Mouse (Mus musculus): ENCODE results near the gene Golga4. TPM values are rescaled to one million over a fixed set of nuclear protein-coding genes. Genes with fewer than 3 reads are reported as not detected.

Gene Golga4
- polyA plus RNA-seq, 1 experiment, result 19.4 TPM

DNA sequence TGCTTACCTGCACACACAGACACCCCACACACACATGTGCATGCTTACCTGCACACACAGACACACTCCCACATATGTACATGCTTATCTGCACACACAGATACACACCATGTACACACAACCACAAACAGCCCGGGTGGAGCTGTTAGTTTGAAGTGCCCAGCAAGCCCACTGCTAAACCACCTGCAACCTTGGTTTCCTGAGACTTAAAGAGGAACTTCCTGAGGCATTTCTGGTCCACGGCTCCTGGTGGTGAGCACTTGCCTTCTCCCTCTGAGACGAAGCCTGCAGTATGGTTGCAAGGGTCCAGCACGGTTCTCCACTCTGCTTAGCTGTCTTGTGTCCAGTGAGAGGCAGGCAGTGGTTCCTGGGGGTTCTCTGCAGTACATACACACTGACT, 114.7 kb downstream of the Golga4 start:
- TF ChIP-seq CTCF (IDR thresholded peaks at IDR 0.05; ENCODE audit: borderline replicate concordance, control insufficient read depth, extremely low read depth, insufficient read depth, low read length, poor library complexity) (no peak), POLR2A (IDR thresholded peaks at IDR 0.05; ENCODE audit: control insufficient read depth, extremely low read depth, insufficient read depth, low read length, poor library complexity) (no peak)
- H3K4me3 ChIP-seq (ENCODE audit: control insufficient read depth, insufficient read depth, low read length), result no peak overlapping the region
- H3K27ac ChIP-seq (ENCODE audit: control insufficient read depth, insufficient read depth, low read length), result no peak overlapping the region
- DNase-seq, result no peak
- no peaks in the 10 kb centered on the region for H3K36me3 ChIP-seq (ENCODE audit: control insufficient read depth, insufficient read depth, low read length)
- WGBS, result 15% methylated on average over 4 of the region's 4 CpGs
- H3K27me3 ChIP-seq (ENCODE audit: control insufficient read depth, insufficient read depth, low read length), result no peaks in the 10 kb centered on the region
- H3K4me1 ChIP-seq (replicated peaks; ENCODE audit: control insufficient read depth, insufficient read depth, low read length), result peaks cover 15% of the 10 kb centered on the region

- TF ChIP-seq CTCF (IDR thresholded peaks at IDR 0.05; ENCODE audit: borderline replicate concordance, control insufficient read depth, extremely low read depth, insufficient read depth, low read length, poor library complexity) (no peak), POLR2A (IDR thresholded peaks at IDR 0.05; ENCODE audit: control insufficient read depth, extremely low read depth, insufficient read depth, low read length, poor library complexity) (no peak)
- WGBS, result 67% methylated on average over 6 of the region's 6 CpGs
- Histone ChIP-seq H3K36me3 (ENCODE audit: control insufficient read depth, insufficient read depth, low read length) (no peaks in the 10 kb centered on the region), H3K27me3 (ENCODE audit: control insufficient read depth, insufficient read depth, low read length) (no peaks in the 10 kb centered on the region), H3K4me1 (replicated peaks; ENCODE audit: control insufficient read depth, insufficient read depth, low read length) (peaks cover 12% of the 10 kb centered on the region), H3K27ac (ENCODE audit: control insufficient read depth, insufficient read depth, low read length) (no peak overlapping the region), H3K4me3 (ENCODE audit: control insufficient read depth, insufficient read depth, low read length) (no peak overlapping the region)
- no peak for DNase-seq
These were observed 115.6 kb downstream of the Golga4 start for GRCm38 (mm10) chr9:118621691-118622090.

DNA sequence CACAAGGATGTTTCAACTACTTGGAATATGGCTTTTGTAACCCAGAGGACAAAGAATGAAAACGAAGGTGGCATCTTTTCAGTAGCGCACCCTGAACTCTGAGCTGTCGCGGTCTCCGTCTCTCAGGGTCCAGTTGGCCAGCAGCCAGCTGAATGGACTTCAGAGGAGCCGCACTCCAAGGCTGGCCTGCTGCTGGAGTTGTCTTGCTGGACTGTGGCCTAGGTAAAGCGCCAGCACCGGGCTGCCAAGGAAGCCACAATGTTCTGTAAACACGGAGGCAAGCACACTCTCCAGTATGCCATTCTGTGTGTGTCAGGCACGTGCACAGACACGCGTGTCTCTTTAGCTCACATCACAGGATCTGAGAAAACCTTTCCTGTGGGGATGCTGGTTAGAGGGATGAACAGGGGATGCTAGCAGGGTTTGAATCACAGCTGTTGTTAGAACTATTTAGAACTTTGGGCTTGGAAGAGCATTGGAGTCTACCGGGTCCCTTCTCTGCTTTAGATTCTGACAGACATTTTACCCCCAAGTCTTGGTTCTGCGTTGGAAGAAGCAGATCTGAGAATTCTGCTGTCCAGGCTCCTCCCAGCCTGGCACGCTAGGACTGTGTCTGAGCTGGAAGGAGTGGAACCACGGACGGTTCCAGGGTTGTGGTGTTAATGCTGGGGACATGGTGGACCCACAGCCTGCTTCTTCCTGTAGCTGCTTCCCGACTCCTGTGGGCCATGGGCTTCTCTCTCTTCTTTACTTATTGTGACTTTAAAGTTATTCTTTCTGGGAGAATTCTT, 116.5 kb downstream of the Golga4 start:
- no peak for TF ChIP-seq POLR2A (IDR thresholded peaks at IDR 0.05; ENCODE audit: control insufficient read depth, extremely low read depth, insufficient read depth, low read length, poor library complexity)
- no peak for TF ChIP-seq CTCF (IDR thresholded peaks at IDR 0.05; ENCODE audit: borderline replicate concordance, control insufficient read depth, extremely low read depth, insufficient read depth, low read length, poor library complexity)
- WGBS, result 90% methylated on average over 18 of the region's 18 CpGs
- Histone ChIP-seq H3K4me1 (replicated peaks; ENCODE audit: control insufficient read depth, insufficient read depth, low read length) (peaks cover 11% of the 10 kb centered on the region), H3K4me3 (ENCODE audit: control insufficient read depth, insufficient read depth, low read length) (no peak overlapping the region), H3K27ac (ENCODE audit: control insufficient read depth, insufficient read depth, low read length) (no peak overlapping the region), H3K27me3 (ENCODE audit: control insufficient read depth, insufficient read depth, low read length) (no peaks in the 10 kb centered on the region), H3K36me3 (ENCODE audit: control insufficient read depth, insufficient read depth, low read length) (no peaks in the 10 kb centered on the region)
- DNase-seq, result no peak

DNA sequence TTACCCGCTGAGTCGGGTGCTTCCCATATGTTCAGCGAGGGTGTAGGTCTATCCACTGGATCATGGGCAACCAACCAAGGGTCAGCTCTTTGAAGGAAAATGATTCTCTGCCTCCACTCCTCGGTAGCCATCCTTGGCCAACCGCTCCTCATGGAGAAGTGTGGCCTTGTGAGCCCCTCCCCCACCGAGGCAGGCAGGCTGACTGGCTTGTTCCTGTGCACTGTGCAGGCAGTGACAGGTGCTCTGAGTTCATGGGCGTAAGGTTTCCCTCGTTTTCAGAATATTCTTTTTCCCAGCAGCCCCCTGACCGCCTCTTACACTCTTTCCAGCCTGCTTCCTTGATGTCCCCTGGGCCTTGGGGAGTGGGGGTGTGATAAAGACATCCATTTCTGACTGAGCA, 117.4 kb downstream of the Golga4 start:
- no peak for DNase-seq
- 72% methylated on average over 9 of the region's 9 CpGs for WGBS
- H3K36me3 ChIP-seq (ENCODE audit: control insufficient read depth, insufficient read depth, low read length), result no peaks in the 10 kb centered on the region
- no peak overlapping the region for H3K4me3 ChIP-seq (ENCODE audit: control insufficient read depth, insufficient read depth, low read length)
- H3K27ac ChIP-seq (ENCODE audit: control insufficient read depth, insufficient read depth, low read length), result no peak overlapping the region
- no peaks in the 10 kb centered on the region for H3K27me3 ChIP-seq (ENCODE audit: control insufficient read depth, insufficient read depth, low read length)
- TF ChIP-seq POLR2A (IDR thresholded peaks at IDR 0.05; ENCODE audit: control insufficient read depth, extremely low read depth, insufficient read depth, low read length, poor library complexity), result no peak
- no peak for TF ChIP-seq CTCF (IDR thresholded peaks at IDR 0.05; ENCODE audit: borderline replicate concordance, control insufficient read depth, extremely low read depth, insufficient read depth, low read length, poor library complexity)
- H3K4me1 ChIP-seq (replicated peaks; ENCODE audit: control insufficient read depth, insufficient read depth, low read length), result peaks cover 11% of the 10 kb centered on the region

GRCm38 (mm10) chr9:118624146-118624545, 118.1 kb downstream of the Golga4 start:
- no peaks in the 10 kb centered on the region for H3K27me3 ChIP-seq (ENCODE audit: control insufficient read depth, insufficient read depth, low read length)
- H3K36me3 ChIP-seq (ENCODE audit: control insufficient read depth, insufficient read depth, low read length), result no peaks in the 10 kb centered on the region
- 88% methylated on average over 7 of the region's 7 CpGs for WGBS
- no peak for DNase-seq
- no peak overlapping the region for H3K27ac ChIP-seq (ENCODE audit: control insufficient read depth, insufficient read depth, low read length)
- no peak overlapping the region for H3K4me3 ChIP-seq (ENCODE audit: control insufficient read depth, insufficient read depth, low read length)
- H3K4me1 ChIP-seq (replicated peaks; ENCODE audit: control insufficient read depth, insufficient read depth, low read length), result peaks cover 11% of the 10 kb centered on the region
- TF ChIP-seq POLR2A (IDR thresholded peaks at IDR 0.05; ENCODE audit: control insufficient read depth, extremely low read depth, insufficient read depth, low read length, poor library complexity) (no peak), CTCF (IDR thresholded peaks at IDR 0.05; ENCODE audit: borderline replicate concordance, control insufficient read depth, extremely low read depth, insufficient read depth, low read length, poor library complexity) (no peak)

DNA sequence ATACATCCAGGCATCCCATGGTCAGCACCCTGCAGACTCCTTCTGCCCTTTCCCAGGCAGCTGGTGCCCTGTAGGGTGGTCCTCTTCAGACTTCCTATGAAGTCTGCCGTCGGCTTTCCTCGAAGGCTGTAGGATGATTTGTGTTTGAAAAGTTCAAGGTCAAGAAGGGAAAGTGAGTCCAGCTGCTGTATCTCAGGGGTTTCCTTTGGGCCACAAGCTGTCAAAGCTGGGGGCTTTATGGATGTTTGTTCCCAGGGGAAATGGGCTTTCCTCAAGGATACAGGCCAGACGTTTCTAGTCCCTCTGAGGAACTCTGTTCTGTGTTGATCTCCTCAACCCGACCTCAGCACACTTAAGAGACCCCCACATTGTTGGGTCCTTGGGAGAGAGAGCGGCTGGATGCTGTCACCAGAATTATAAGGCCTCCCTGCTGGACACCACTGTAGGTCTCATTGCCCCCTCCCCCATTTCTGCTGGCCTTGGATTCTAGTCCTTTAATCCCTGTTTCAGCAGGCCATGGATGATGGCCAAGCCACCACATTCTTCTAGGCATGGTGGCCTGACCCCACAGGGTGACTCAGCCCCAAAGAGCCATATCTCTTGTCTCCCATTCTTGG, 123.8 kb downstream of the Golga4 start:
- no peaks in the 10 kb centered on the region for H3K36me3 ChIP-seq (ENCODE audit: control insufficient read depth, insufficient read depth, low read length)
- H3K4me1 ChIP-seq (replicated peaks; ENCODE audit: control insufficient read depth, insufficient read depth, low read length), result peaks cover 12% of the 10 kb centered on the region
- DNase-seq, result no peak
- H3K27ac ChIP-seq (ENCODE audit: control insufficient read depth, insufficient read depth, low read length), result no peak overlapping the region
- H3K4me3 ChIP-seq (ENCODE audit: control insufficient read depth, insufficient read depth, low read length), result no peak overlapping the region
- no peak for TF ChIP-seq POLR2A (IDR thresholded peaks at IDR 0.05; ENCODE audit: control insufficient read depth, extremely low read depth, insufficient read depth, low read length, poor library complexity)
- no peak for TF ChIP-seq CTCF (IDR thresholded peaks at IDR 0.05; ENCODE audit: borderline replicate concordance, control insufficient read depth, extremely low read depth, insufficient read depth, low read length, poor library complexity)
- WGBS, result 91% methylated on average over 6 of the region's 6 CpGs
- H3K27me3 ChIP-seq (ENCODE audit: control insufficient read depth, insufficient read depth, low read length), result no peaks in the 10 kb centered on the region

Other genes with a start within 250 kb of the Golga4 start
- gene Eomes, start 28.1 kb upstream of the Golga4 start, polyA plus RNA-seq (2012; rRNA removed), result 0.78 and 1.4 TPM in 2 replicates
- 7.2 and 9.0 TPM in 2 replicates for gene Itga9, start 100.4 kb downstream of the Golga4 start, polyA plus RNA-seq (2012; rRNA removed)